Mouse (Mus musculus) c-Kit-negative CD71-positive TER-119-positive erythroid progenitor cells, embryonic 14.5 days (primary cell): ENCODE measurements around the gene Eml3.
"Not testable (repeated sequence)": the region's sequence is repeated elsewhere in the genome, so short reads cannot be mapped to it uniquely, and the experiment has no call there.

Experiments
- DNase-seq: peaks from one replicate; pipeline ENCODE4 v3.0.0-alpha.2; 2013; ENCODE audit warnings: low read depth, low spot score

Eml3 gene

DNA sequence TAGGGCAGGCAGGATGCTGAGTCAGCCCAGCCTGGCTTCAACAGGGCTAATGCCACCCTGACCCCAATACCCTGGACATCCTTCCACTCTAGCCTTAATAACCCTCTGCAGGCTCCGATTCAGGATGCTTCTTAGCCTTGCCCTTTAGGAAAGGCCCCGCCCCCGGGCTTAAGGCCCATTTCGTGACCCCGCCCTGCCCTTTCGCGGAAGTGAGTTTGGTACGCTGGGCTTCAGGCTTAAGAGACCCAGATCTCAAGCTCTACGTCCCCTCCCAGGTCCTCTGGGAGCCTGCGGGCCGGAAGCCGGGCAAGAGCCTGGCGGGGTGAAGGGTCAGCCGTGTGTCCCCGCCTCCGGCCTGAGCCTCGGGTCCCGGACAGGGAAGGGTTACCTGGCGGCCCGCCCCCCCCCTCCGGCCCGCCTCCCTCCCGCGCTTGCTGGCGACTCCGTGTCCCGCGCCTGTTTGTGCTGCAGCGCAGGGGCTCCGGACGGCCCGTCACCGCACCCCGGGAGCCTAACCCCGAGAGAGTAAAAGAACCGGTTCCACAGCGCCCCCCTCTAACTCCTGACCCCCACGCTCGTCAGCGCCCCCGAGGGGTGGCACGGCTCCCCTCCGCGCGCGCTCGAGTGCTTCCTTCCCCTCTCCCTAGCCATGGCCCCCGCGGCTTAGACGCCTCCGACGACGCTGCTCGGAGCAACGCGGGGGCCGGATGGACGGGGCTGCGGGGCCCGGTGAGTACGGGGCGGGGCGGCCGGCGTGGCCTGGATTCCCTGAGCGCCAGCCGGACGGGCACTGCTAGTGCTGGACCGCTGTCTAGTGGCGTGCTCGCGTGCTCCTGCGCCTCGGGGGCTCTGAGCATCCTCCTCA, at the start of gene Eml3, which contains the start of gene Rom1:
Gene Eml3 (plus strand): TSS at position 329 of the 865 bp plus-strand sequence.
Gene Rom1 (minus strand): TSS at position 133 of the 865 bp plus-strand sequence.
- DNase-seq = peak; percentile 71

- peak; percentile 72 for DNase-seq
These were observed 48.9 kb upstream of the Eml3 start, which contains the start of gene Uqcc3 for GRCm38 (mm10) chr19:8880311-8881033. TSS of gene Uqcc3 (minus strand) at chr19:8880923.

DNA sequence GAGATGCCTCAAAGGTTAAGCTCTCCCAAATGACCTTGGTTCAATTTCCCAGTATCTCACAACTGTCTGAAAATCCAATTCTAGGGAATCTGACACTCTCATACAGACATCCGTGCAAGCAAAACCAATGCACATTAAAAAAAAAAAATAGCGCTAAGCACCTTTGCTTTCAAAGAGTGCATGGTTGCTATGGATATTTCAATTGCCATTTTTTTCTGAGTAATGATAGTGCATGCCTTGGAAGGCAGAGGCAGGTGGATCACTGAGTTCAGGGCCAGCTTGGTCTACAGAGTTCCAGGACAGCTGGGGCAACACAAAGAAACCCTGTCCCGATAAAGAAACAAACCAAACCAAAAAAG, 48.3 kb upstream of the Eml3 start:
- no peak for DNase-seq

GRCm38 (mm10) chr19:8883616-8884015, 45.7 kb upstream of the Eml3 start, which contains the start of the genes Lbhd1 and Gm49403:
TSS of gene Lbhd1 (plus strand) at chr19:8883732.
TSS of gene Gm49403 (plus strand) at chr19:8883930.
- no peak for DNase-seq

DNA sequence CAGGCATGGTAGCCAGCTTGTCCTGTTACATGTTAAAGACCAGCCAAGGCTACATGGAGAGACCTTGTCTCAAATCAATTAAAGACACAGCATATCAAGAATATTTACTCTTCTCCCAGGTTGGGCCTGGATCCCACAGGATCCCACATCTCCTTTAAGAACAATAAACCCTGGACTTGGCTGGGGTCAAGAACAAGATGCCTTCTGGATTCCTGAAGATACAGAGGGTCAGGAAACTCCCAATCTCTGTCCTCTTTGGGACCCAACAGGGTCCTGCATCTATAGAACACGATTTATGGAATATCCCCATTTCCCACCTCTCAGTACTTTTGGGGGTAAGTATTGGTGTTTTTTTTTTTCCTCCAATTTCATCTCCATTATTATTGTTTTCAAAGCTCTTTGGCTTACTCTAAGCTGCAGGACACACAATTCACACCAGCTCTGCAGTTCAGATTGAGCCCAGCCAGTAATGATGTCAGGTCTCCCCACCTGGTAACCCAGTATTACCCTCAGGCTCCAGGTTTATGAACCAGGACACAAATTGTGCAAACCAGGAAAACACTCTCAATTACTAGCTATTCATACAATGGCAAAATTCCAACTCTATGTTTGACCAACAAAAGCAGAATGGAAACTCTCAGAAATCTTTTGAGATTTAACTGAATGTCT, 42.3 kb upstream of the Eml3 start:
- DNase-seq = no peak

- peak; percentile 28 for DNase-seq
These were observed 41.5 kb upstream of the Eml3 start for GRCm38 (mm10) chr19:8887585-8888463.

GRCm38 (mm10) chr19:8888511-8889385, 40.6 kb upstream of the Eml3 start, which contains the start of the genes 1810009A15Rik and Gm49416:
TSS of gene 1810009A15Rik (plus strand) at chr19:8888853.
TSS of gene Gm49416 (plus strand) at chr19:8888926.
- peak; percentile 93 for DNase-seq

GRCm38 (mm10) chr19:8892829-8893766, 36.3 kb upstream of the Eml3 start, which contains the start of gene Ints5:
TSS of gene Ints5 (plus strand) at chr19:8893005.
- DNase-seq = peak; percentile 82

GRCm38 (mm10) chr19:8895397-8895960, 33.9 kb upstream of the Eml3 start:
- no peak for DNase-seq

- DNase-seq = not testable (repeated sequence)
These were observed 33.1 kb upstream of the Eml3 start for GRCm38 (mm10) chr19:8896231-8896630.

- DNase-seq = not testable (repeated sequence)
These were observed 32.0 kb upstream of the Eml3 start for GRCm38 (mm10) chr19:8897211-8897864.

DNA sequence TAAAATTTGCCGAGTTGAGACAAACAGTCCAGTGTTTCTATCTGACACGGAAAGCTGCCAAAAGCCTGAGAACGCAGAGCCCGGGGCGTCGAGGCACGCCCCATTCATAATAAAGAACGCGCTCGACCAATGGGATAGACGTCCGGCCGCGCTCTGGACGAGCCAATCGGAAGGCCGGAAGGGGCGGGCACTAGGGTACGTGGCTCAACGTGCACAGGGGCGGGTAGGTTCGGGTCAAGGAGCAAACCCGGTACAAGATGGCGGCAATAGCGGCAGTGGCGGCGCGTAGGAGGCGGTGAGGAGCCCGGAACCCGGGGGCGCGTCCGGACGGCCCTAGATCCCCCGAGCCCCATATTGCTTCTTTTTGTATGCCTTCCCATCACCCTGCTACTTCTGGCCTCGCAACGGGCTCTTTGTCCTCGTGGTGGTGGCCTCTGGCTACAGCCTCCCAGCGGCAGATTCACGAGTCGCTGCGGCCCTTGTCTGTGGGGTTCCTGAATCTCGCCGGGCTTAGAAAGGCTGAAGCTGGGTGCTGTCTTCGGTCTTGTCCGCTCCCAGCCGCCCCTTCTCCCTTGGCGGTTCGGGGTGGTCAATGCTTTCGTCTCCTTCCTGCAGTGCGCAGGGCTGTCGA, 31.4 kb upstream of the Eml3 start, which contains the start of gene Ganab:
Gene Ganab (plus strand): TSS at position 207 of the 631 bp plus-strand sequence.
- peak; percentile 95 for DNase-seq

GRCm38 (mm10) chr19:8898576-8898975, 30.8 kb upstream of the Eml3 start:
- no peak for DNase-seq

GRCm38 (mm10) chr19:8899079-8899478, 30.3 kb upstream of the Eml3 start:
- no peak for DNase-seq

- no peak for DNase-seq
These were observed 25.9 kb upstream of the Eml3 start for GRCm38 (mm10) chr19:8903412-8903811.

GRCm38 (mm10) chr19:8908531-8908930, 20.8 kb upstream of the Eml3 start:
- no peak for DNase-seq

DNA sequence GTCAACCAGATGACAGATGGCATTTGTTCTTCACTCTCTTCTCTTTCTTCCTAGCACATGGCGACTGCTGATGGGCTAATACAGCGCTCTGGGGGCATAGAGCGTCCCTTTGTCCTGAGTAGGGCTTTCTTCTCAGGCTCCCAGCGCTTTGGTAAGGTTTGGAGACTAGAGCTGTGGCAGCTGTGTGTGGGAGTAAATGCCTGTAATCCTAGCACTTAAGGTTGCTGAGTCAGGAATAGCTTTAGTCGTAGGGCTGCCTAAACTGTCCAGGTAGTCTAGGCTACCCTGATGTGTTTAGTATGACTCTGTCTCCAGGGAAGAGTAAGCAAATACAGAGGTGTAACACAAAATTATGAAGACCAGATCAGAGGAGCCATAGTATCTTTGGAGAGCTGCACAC, 17.5 kb upstream of the Eml3 start:
- DNase-seq = no peak
